ENCODE assay signal across 13 mouse cellular contexts in genomic region chr12:117255325-117255724, GRCm38 (mm10).
DNase-seq lines count a peak whose midpoint lies in the region; ATAC-seq and TF ChIP-seq lines count a peak whose summit lies in the region.
"Had no signal": no experiment of that assay in that cellular context is flagged by ENCODE, and none has a peak within 500 bp of the region (broad histone marks: within the 10 kb centered on the region; RNA-seq: fewer than 3 reads in every experiment).

No protein-coding gene starts in this region.

- no peak for TF ChIP-seq CTCF in left cerebral cortex, adult 2 months (IDR thresholded peaks at IDR 0.05)

- H3K27ac ChIP-seq in left cerebral cortex, adult 2 months = peak overlapping the region; percentile 50; the same call in 1 of the 2 replicates
- 0 out of 2 replicates have a peak overlapping the region, but pooled peaks have one; percentile 30 for H3K27ac ChIP-seq in embryonic facial prominence, embryonic 10.5 days (replicated peaks)
- peak overlapping the region; percentile 64 for H3K27ac ChIP-seq in hindbrain, embryonic 13.5 days
- peak overlapping the region; percentile 75 for H3K27ac ChIP-seq in midbrain, embryonic 16.5 days (ENCODE audit: low read length)
- H3K27ac ChIP-seq: limb, embryonic 13.5 days had no signal

- H3K4me3 ChIP-seq in left cerebral cortex, adult 2 months = no peak overlapping the region
- H3K4me3 ChIP-seq in embryonic facial prominence, embryonic 10.5 days = no peak overlapping the region
- no peak overlapping the region for H3K4me3 ChIP-seq in hindbrain, embryonic 13.5 days
- no peak overlapping the region for H3K4me3 ChIP-seq in midbrain, embryonic 16.5 days (ENCODE audit: low read depth, low read length)
- H3K4me3 ChIP-seq: limb, embryonic 13.5 days; myocyte had no signal

- no peak for ATAC-seq in hindbrain, embryonic 13.5 days (ENCODE audit: low FRiP score)
- peak; percentile 8; the same call in 1 of the 2 replicates for ATAC-seq in midbrain, embryonic 16.5 days

- peaks cover 12% of the 10 kb centered on the region for H3K27me3 ChIP-seq in embryonic facial prominence, embryonic 10.5 days (replicated peaks; ENCODE audit: low read depth, poor library complexity, severe bottlenecking)
- H3K27me3 ChIP-seq in hindbrain, embryonic 13.5 days = peaks cover 2% of the 10 kb centered on the region; the same call in 1 of the 2 replicates
- no peaks in the 10 kb centered on the region for H3K27me3 ChIP-seq in midbrain, embryonic 16.5 days (ENCODE audit: control insufficient read depth, insufficient read depth, low read depth, low read length)

- DNase-seq in left cerebral cortex, adult 2 months (ENCODE audit: extremely low spot score in 1 of 2, low spot score in 2 of 2) = no peak
- DNase-seq in left cerebral cortex, postnatal 25 days (ENCODE audit: low spot score in 2 of 2) = no peak
- DNase-seq in embryonic facial prominence, embryonic 10.5 days (ENCODE audit: low spot score) = peak; percentile 20
- DNase-seq in yolk sac, embryonic 10.5 days (ENCODE audit: low spot score) = no peak
- DNase-seq in cerebellum, postnatal 36 days = no peak
- DNase-seq: kidney, adult 9 months; layer of hippocampus, postnatal 36 days; lung, postnatal 10 days; thymus, adult 18-20 months had no signal

- intact Hi-C loops in left cerebral cortex, adult 2 months (cut with DNase I) = no loop called here
- intact Hi-C loops in left cerebral cortex, postnatal 25 days (cut with DNase I) = no loop called here

- 34% methylated on average over 6 of the region's 6 CpGs for WGBS in embryonic facial prominence, embryonic 10.5 days
- 22% methylated on average over 6 of the region's 6 CpGs for WGBS in hindbrain, embryonic 13.5 days
- 12% methylated on average over 6 of the region's 6 CpGs for WGBS in midbrain, embryonic 16.5 days

- no peaks in the 10 kb centered on the region for H3K9me3 ChIP-seq in embryonic facial prominence, embryonic 10.5 days
- H3K9me3 ChIP-seq in hindbrain, embryonic 13.5 days = no peaks in the 10 kb centered on the region
- H3K9me3 ChIP-seq in midbrain, embryonic 16.5 days (replicated peaks; ENCODE audit: control insufficient read depth, low read length, poor library complexity, severe bottlenecking) = no peaks in the 10 kb centered on the region
- H3K9me3 ChIP-seq: limb, embryonic 13.5 days had no signal

- H3K4me2 ChIP-seq in hindbrain, embryonic 13.5 days = no peak overlapping the region
- H3K4me2 ChIP-seq in midbrain, embryonic 16.5 days (ENCODE audit: low read length) = no peak overlapping the region
- H3K4me2 ChIP-seq: limb, embryonic 13.5 days had no signal

- H3K4me1 ChIP-seq in embryonic facial prominence, embryonic 10.5 days = peaks cover 68% of the 10 kb centered on the region
- peaks cover 61% of the 10 kb centered on the region for H3K4me1 ChIP-seq in hindbrain, embryonic 13.5 days (replicated peaks)
- peaks cover 60% of the 10 kb centered on the region for H3K4me1 ChIP-seq in midbrain, embryonic 16.5 days (ENCODE audit: control insufficient read depth, insufficient read depth, low read length)

- peaks cover 19% of the 10 kb centered on the region for H3K36me3 ChIP-seq in embryonic facial prominence, embryonic 10.5 days (replicated peaks)
- H3K36me3 ChIP-seq in hindbrain, embryonic 13.5 days = peaks cover 24% of the 10 kb centered on the region
- H3K36me3 ChIP-seq in midbrain, embryonic 16.5 days (ENCODE audit: control insufficient read depth, insufficient read depth, low read length) = 0 out of 2 replicates have a peak, but pooled peaks cover 6% of the 10 kb centered on the region
- H3K36me3 ChIP-seq: limb, embryonic 13.5 days had no signal

- 0 out of 2 replicates have a peak overlapping the region, but pooled peaks have one; percentile 39 for H3K9ac ChIP-seq in hindbrain, embryonic 13.5 days
- peak overlapping the region; percentile 40 for H3K9ac ChIP-seq in midbrain, embryonic 16.5 days (ENCODE audit: low read depth, low read length)
- H3K9ac ChIP-seq: limb, embryonic 13.5 days had no signal
